Mouse (Mus musculus): ENCODE results near the gene Klhl26. TPM values are rescaled to one million over a fixed set of nuclear protein-coding genes. Genes with fewer than 3 reads are reported as not detected.

The Klhl26 gene
- polyA plus RNA-seq, 1 experiment from 2014 or later = 9.3 TPM

DNA sequence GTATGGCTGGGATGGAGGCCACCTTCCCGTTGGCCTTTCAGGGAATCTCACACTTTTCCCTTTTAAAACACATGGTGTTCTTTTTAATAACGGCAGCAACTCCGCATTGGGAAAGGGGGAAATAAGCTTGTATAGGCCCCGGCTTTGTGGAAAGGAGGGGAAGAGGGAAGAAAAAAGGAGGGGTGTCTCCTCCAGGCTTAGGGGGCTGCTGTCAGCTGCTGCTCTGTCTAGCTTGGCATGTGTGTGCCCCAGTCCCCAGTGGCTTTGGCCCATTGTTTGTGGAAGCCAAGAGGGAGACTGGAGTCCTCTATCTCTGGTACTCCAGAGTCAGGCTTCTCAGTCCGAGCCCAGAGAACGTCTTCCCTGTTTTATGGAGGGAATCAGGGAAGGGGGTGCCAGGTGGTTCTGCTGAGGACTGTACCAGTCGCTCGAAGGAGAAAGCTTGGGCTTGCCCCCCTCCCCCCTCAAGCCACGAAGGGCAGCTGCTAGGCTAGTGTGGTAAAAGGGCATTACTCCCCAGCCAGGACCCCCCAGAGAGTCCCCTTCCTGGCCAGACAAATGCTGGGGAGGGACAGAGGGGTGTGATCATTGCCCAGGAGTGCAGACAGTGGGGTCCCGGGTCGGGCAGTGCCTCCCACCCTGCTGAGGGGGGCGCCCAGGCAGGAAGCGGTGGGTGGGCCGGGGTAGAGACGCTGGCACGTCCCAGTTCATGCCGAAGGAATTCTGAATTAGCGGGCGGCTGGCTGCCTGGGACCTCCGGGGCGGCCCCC lies 18.4 kb upstream of the Klhl26 start:
- no peak for ATAC-seq
- Histone ChIP-seq H3K4me1 (replicated peaks; ENCODE audit: control insufficient read depth, insufficient read depth, low read length) (no peaks in the 10 kb centered on the region), H3K9me3 (ENCODE audit: control insufficient read depth) (no peaks in the 10 kb centered on the region), H3K4me2 (replicated peaks; ENCODE audit: low read depth) (no peak overlapping the region), H3K4me3 (ENCODE audit: low read depth, low read length) (no peak overlapping the region), H3K27me3 (replicated peaks; ENCODE audit: control insufficient read depth, insufficient read depth, low read length) (peaks cover 94% of the 10 kb centered on the region), H3K36me3 (ENCODE audit: control insufficient read depth, insufficient read depth) (no peaks in the 10 kb centered on the region), H3K9ac (ENCODE audit: low read depth, low read length) (no peak overlapping the region), H3K27ac (ENCODE audit: low read depth, low read length) (no peak overlapping the region)
- no peak for TF ChIP-seq CTCF (IDR thresholded peaks at IDR 0.05; ENCODE audit: low read depth)
- 8% methylated on average over 19 of the region's 21 CpGs for WGBS

- Histone ChIP-seq H3K27ac (ENCODE audit: low read depth, low read length) (no peak overlapping the region), H3K4me1 (replicated peaks; ENCODE audit: control insufficient read depth, insufficient read depth, low read length) (peaks cover 1% of the 10 kb centered on the region; the same call in 1 of the 2 replicates), H3K36me3 (ENCODE audit: control insufficient read depth, insufficient read depth) (no peaks in the 10 kb centered on the region), H3K4me3 (ENCODE audit: low read depth, low read length) (no peak overlapping the region), H3K9ac (ENCODE audit: low read depth, low read length) (no peak overlapping the region), H3K4me2 (replicated peaks; ENCODE audit: low read depth) (no peak overlapping the region), H3K9me3 (ENCODE audit: control insufficient read depth) (no peaks in the 10 kb centered on the region), H3K27me3 (replicated peaks; ENCODE audit: control insufficient read depth, insufficient read depth, low read length) (peaks cover 95% of the 10 kb centered on the region)
- no peak for ATAC-seq
- 4% methylated on average over 28 of the region's 28 CpGs for WGBS
- TF ChIP-seq CTCF (IDR thresholded peaks at IDR 0.05; ENCODE audit: low read depth) = no peak
Measured at GRCm38 (mm10) chr8:70494416-70494945, 17.7 kb upstream of the Klhl26 start.

DNA sequence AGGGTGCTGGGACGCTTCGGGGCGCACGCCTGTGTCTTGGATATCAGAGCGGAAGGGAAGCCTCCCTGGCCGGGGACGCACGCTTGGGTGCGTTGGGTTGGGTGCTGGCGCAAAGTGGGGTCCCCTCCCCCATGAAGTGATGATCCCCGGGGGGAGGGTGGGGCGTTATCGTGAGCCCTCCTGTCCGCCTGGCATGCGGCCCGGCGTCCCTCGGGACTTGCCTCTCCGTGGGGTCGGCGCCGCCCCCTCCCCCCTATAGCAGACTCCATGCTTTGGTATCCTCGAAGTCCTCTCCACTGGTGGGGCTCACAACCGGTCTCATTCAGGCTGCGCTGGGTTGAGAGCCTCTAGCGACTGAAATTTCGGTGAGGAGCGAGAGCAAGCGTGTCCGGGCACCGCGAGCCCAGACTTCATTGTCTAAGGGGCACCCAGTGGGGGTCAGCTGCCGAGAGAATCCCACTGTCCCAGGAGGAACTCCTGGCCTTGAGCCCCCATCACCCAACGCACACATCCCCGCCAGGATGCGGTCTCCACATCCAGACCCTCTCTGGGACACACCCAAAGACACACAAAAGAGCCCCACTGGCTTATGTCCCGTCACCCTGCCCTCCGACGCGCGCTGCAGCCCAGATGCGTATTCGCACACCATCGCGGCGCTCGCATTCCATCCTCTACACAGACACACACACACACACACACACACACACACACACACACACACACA lies 17.1 kb upstream of the Klhl26 start:
- WGBS = under 1% methylated on average over 46 of the region's 47 CpGs
- no peak for ATAC-seq
- no peak for TF ChIP-seq CTCF (IDR thresholded peaks at IDR 0.05; ENCODE audit: low read depth)
- H3K36me3 ChIP-seq (ENCODE audit: control insufficient read depth, insufficient read depth) = no peaks in the 10 kb centered on the region
- no peak overlapping the region for H3K27ac ChIP-seq (ENCODE audit: low read depth, low read length)
- H3K9ac ChIP-seq (ENCODE audit: low read depth, low read length) = no peak overlapping the region
- no peaks in the 10 kb centered on the region for H3K9me3 ChIP-seq (ENCODE audit: control insufficient read depth)
- H3K4me3 ChIP-seq (ENCODE audit: low read depth, low read length) = peak overlapping the region; percentile 42
- peaks cover 6% of the 10 kb centered on the region; the same call in 1 of the 2 replicates for H3K4me1 ChIP-seq (replicated peaks; ENCODE audit: control insufficient read depth, insufficient read depth, low read length)
- H3K27me3 ChIP-seq (replicated peaks; ENCODE audit: control insufficient read depth, insufficient read depth, low read length) = peaks cover 95% of the 10 kb centered on the region
- H3K4me2 ChIP-seq (replicated peaks; ENCODE audit: low read depth) = peak overlapping the region; percentile 71; the same call in 1 of the 2 replicates

DNA sequence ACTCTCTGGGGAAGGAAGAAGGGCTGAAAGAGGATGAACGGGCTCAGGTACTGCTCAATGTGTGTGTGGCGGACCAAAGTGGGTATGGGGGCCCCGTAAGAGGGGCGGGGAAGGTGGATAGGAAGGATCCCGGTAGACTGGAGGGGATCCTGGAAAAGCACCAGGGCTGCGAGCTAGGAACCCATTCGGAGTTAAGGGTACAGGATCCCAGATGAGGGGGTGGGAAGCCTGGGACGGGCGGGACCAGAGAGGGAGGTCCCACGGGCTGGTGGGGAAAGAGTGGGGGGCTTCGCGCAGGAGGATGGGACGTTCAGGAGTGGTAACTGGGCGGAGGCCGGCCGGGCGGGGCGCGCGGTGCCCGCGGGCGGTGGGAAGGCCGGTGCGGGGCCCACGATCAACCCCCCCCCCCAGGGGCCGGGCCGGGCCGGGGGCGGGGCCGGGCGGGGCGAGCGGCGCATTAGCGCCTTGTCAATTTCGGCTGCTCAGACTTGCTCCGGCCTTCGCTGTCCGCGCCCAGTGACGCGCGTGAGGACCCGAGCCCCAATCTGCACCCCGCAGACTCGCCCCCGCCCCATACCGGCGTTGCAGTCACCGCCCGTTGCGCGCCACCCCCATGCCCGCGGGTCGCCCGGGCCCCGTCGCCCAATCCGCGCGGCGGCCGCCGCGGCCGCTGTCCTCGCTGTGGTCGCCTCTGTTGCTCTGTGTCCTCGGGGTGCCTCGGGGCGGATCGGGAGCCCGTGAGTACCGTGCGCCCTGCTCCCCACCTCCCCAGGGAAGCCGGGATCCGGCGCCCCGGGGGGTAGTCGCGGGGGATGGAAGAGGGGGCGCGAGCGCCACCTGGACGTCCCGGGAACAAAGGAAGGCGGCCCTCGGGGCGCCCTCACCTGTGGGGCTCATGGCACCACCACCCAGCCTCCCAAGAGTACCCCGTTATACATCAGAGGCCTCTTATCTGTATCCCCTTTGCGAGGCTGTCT lies 16.2 kb upstream of the Klhl26 start, which contains the start of gene Crlf1:
Gene Crlf1 (plus strand): TSS at position 495 of the 977 bp plus-strand sequence.
- no peak within 1 kb of the TSS for H3K9ac ChIP-seq (ENCODE audit: low read depth, low read length)
- H3K27me3 ChIP-seq (replicated peaks; ENCODE audit: control insufficient read depth, insufficient read depth, low read length) = peaks cover 95% of the 10 kb centered on the region
- TF ChIP-seq CTCF (IDR thresholded peaks at IDR 0.05; ENCODE audit: low read depth) = no peak
- peak within 1 kb of the TSS; percentile 42 for H3K4me3 ChIP-seq (ENCODE audit: low read depth, low read length)
- no peaks in the 10 kb centered on the region for H3K9me3 ChIP-seq (ENCODE audit: control insufficient read depth)
- WGBS = under 1% methylated on average over 65 of the region's 93 CpGs
- no peak within 1 kb of the TSS for H3K27ac ChIP-seq (ENCODE audit: low read depth, low read length)
- peaks cover 6% of the 10 kb centered on the region; the same call in 1 of the 2 replicates for H3K4me1 ChIP-seq (replicated peaks; ENCODE audit: control insufficient read depth, insufficient read depth, low read length)
- peak; percentile 7; the same call in 1 of the 2 replicates for ATAC-seq
- no peaks in the 10 kb centered on the region for H3K36me3 ChIP-seq (ENCODE audit: control insufficient read depth, insufficient read depth)
- H3K4me2 ChIP-seq (replicated peaks; ENCODE audit: low read depth) = peak within 1 kb of the TSS; percentile 71

- Histone ChIP-seq H3K4me1 (replicated peaks; ENCODE audit: control insufficient read depth, insufficient read depth, low read length) (peaks cover 6% of the 10 kb centered on the region; the same call in 1 of the 2 replicates), H3K4me2 (replicated peaks; ENCODE audit: low read depth) (0 out of 2 replicates have a peak overlapping the region, but pooled peaks have one; percentile 13), H3K4me3 (ENCODE audit: low read depth, low read length) (no peak overlapping the region), H3K9me3 (ENCODE audit: control insufficient read depth) (no peaks in the 10 kb centered on the region), H3K27ac (ENCODE audit: low read depth, low read length) (no peak overlapping the region), H3K36me3 (ENCODE audit: control insufficient read depth, insufficient read depth) (no peaks in the 10 kb centered on the region), H3K27me3 (replicated peaks; ENCODE audit: control insufficient read depth, insufficient read depth, low read length) (peaks cover 98% of the 10 kb centered on the region), H3K9ac (ENCODE audit: low read depth, low read length) (no peak overlapping the region)
- 6% methylated on average over 20 of the region's 20 CpGs for WGBS
- no peak for TF ChIP-seq CTCF (IDR thresholded peaks at IDR 0.05; ENCODE audit: low read depth)
- no peak for ATAC-seq
Measured at GRCm38 (mm10) chr8:70490880-70491495, 14.2 kb upstream of the Klhl26 start.
